Mouse (Mus musculus) brain, embryonic 18.5 days (tissue): ENCODE results near the gene Adam23.

Experiments
- DNase-seq: peaks from one replicate; pipeline ENCODE4 v3.0.0-alpha.2; 2012; ENCODE audit warnings: low read depth, low spot score

Adam23 gene

DNA sequence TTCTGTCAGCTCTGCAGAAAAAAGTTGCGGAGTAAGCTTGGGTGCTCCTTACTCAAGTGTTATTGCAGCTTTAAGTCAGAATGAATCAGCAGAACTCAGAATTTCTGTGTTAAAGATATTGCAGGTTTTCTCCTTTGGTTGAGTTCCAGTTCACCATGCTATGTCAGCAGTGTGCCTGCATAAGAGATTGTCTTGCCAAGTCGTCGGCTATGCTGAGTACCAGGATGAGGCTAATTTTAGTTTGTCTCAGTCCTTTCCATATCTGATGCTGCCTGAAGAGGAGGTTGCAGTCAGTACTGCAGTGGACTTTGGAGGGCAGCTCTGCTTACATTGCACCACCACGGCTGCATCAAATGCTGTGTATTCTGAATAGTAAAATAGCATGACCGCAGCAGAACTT is 33.3 kb downstream of the Adam23 start:
- DNase-seq = no peak

DNA sequence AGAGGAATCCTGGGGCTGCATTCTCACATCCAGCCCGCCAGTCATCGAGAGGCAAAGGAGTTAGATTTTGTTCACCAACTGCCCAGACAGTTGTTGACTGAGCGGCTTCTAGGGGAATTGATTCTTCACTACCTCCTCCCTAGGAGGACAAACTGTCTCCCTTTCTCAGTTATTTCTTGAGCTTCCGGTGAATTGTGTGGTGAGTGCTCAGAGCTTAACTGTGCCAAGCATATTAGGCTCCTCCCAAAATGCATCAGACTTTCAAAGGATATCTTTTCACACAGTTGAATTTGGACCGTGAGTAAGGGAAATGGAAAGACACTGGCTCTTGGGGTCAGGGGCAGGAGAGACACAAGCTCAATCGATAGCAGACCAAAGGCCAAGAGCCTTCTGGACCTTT is 39.0 kb downstream of the Adam23 start:
- DNase-seq = no peak

DNA sequence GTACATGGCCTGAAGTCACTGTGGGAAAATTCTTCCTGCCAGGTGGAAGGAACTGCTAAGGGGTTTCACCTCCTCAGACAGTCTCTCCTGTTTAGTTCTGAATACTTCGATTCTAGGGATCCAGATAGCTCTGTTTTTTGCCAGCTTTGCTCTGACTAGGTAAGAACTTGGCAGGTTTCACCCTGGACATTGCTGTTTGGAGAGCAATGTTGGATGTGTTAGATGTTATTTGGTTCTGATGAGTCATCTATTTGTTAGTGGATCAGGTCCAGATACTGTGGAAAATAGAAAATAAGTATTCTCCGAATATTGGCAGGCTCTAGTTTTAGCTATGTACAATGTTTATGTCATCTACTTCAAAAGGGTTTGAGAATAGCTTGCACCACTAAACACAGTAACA is 41.0 kb downstream of the Adam23 start:
- DNase-seq = no peak

DNA sequence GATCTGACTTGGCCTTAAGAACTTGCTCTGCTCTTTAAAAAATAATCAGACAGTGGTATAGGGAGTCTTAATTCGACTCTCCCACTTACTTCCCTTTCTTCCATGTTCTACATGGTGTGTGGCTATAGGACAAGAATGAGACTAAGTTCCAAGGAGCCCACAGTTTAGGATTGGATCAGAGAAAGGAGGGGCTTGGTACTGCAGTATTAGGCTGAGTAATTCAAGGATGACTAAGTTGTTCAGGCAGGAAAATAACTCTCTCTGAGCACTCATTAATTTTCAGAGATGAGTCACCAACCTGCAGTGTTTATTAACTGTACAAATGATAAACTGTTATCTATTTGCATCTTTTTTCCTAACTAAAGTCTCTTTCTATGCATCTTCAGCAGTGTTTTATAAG is 45.3 kb downstream of the Adam23 start:
- no peak for DNase-seq

DNA sequence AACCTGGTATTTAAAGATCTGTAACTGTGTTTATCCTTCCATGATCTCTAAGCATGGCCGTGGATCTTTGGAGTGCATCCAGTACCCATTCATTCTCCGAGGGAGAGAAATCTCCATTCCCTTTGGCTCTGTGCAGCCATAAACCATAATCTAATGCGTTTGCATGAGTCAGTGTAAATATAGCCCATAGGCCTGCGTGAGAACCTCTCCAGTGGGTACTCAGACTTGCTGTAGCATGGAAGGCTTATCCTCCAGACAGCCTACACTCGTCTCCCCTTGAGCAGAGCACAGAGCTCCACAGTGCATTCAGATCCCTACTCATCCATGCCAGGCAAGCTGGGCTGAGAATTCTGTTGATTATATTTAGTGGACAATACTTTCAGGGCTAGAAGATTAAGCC is 47.6 kb downstream of the Adam23 start:
- DNase-seq = no peak

DNA sequence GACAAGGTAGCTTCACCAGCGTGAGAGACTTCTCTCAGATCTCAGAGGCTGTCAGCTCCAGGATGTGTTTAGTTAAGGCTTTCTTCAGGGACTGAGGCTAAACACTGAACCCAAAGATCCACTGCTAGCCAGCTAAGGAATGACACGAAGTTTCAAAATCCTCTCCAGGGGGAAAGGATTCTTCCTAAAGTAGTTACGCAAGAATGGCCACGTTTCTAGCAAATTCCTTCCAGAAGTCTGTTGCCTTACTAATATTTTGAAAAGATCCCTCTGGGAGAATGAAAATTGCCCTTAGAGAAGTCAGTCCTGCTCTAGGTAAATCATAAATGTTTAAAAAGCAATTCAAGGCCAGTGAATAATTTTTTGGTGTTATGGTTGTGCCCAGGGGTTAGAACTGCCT is 61.7 kb downstream of the Adam23 start:
- no peak for DNase-seq

DNA sequence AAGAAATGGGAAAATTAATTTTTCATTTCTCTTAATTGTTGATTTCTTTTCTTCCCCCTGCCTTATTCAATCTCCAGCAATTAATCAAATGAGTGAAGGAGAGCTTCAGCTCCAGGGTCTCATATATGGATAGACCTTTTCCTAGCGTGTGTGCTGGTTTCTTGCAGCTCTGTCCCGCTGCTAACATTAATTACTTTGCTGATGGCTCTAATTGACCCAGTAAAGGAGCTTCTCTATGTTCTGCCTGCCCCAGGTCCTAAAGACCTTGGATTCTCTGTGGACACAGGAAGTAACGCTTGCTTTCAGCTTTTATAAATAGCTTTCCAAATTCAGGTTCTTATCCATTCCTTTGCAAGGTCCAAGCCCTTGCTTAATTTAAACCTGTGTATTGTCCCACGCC is 63.1 kb downstream of the Adam23 start:
- no peak for DNase-seq

DNA sequence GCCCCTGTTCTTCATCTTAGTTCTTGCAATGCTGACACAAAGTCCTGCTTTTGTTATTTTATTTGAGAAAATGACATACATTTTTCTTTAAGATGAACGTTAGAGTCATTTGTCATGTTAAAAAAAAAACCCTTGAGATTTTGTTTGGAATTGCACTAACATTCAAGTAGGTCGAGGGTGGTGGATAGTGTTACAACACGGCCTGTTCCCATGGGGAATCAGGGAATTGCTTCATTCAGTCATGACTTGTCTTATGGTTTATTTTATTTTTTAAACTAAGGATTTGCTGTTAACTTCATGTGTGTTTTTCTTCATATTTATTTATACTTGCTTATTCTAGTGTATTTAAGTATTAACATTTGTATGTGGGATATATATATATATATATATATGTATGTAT is 65.7 kb downstream of the Adam23 start:
- DNase-seq = no peak

DNA sequence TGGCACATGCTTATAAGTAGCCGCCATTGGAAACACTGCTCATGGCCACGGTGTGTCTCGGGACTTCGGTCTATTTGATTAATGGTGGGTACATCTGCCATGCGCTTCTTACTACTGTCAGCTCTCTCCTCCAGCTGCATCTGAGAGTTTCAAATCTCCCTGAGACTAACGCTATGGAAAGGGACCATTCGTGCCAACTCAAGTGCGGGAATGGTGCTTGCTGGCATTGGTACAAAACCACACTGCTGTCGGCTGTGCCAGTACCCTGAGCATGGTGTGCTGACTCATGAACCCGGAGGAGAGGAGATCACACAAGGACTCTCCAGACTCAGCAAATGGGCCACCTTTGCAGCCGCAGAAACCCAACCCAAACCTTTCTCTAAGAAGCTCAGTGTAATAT is 72.1 kb downstream of the Adam23 start:
- no peak for DNase-seq

DNA sequence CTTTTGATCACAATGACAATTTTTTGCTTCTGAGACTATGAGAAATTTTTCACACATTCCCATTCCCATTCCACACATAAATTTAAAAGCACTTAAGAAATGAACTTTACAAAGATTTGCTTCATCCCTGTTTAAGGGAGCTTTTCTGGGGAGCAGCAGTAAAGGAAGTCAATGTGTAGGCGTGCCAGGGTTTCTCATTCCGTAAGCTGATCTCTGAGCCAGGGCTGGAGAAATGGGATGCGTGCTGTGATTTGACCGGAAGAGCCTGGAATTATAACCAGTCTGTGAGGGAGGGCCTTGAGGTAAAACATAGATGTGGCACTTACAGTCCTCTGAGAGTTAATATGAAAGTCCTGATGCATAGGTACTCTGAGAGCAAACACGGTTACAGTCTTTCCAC is 73.1 kb downstream of the Adam23 start:
- DNase-seq = no peak

DNA sequence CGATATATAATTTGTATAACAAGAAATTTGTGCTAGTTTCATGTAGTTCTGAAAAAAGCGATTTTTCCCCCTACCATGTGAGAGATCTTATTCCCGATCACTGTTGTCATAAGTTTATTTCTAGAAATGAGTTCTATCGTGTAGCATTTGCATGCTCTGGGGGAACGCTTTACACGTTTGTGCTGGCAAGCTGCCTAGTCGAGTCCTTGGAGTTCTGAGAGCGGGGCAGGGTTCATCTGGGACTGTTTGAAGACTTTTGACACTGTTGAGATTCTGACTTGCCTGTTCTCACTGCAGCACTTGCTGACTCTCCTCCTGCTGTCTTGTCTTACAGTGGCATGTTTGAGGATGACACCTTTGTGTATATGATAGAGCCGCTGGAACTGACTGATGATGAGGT is 84.2 kb downstream of the Adam23 start:
- no peak for DNase-seq

DNA sequence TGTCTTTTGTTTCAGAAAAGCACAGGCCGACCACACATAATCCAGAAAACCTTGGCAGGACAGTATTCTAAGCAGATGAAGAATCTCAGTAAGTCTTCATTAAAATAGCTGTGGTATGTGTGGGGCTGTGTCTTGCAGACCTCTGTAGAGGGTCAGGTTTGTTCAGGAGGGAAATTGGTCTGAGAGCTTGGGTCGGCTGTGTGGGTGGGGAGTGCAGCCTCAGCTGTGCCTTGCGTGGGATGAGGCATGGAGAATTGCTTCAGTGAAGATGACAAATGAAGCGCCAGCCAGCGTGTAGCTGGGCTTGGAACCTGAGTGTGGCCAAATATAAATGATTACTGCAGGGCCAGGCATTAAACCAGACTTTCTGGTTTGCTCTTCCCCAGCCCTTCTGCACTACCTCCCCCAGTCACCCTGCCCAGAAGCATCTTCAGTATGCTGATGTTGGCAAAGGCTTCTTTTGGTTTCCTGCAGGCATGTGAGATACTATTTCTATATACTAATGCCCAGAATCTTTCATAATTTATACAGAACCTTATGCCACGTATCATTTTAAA is 88.7 kb downstream of the Adam23 start:
- no peak for DNase-seq

DNA sequence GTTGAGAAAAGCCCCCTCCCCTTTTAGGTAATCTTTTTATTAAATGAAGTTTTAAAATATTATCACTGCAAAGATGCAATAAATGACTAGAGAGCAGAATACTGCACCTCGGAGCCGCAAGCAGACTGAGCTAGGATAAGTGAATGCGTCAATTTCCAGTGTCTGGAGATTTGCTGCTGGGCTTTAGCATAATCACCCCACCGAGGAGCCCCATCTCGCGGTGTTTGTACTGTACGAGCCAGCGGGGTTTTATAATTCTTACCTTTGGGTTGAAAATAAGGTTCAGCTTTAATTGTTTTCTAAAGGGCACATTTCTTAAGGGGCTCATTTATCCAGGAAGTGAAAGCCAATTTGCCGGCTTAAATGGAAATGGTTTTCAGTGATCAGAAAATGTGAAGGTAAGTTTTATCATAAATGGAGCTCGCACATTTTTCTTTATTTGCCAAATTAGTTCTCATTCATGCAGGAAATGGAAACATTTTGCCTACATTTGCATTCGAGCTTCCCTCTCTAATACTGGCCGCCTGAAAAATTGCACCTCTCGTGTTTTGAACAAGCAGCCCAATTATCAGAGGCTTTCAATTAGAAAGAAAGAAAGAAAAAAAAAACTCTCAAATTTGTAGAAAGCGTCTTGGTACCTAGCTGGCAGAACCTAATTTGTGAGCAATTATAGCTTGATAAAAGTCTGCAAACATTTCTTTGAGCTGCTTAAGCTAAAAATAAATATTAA is 94.4 kb downstream of the Adam23 start:
- peak; percentile 14 for DNase-seq

DNA sequence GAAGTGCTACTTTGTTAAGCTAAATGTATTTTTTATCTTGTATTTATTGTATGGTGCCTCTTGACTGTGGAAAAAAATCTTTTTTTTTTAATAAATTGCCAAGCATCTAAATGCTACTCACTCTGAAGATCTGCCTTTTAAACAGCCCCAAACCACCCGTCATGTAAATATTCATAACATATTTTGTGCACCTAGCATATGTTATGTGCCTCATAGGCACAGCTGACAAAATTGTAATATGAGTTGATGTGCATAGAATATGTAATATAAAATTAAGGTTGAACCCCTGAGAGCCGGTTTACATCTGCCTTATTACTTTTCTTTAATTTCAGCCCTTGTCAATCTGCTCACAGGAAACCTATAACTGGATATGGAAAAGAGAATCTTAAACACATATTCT is 98.4 kb downstream of the Adam23 start:
- DNase-seq = no peak

DNA sequence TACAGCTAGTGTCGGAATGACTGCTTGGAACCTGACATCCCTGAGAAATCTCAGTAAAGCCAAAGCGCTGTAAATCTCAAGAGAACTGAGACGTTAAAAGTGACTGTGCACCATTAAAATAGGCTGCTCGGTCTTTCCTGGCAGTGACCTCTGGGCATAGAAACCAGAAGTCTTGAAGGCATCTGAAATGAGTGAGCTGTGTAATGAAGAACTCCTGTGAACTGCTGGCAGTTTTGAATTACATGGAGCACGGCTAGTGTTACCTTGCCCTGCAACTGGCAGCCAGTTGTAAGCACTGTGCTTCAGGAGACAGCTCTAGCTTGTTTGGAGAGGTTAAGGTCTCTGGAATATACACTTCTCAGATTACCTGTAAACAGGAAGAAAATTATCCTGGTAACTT is 107.3 kb downstream of the Adam23 start:
- DNase-seq = no peak

DNA sequence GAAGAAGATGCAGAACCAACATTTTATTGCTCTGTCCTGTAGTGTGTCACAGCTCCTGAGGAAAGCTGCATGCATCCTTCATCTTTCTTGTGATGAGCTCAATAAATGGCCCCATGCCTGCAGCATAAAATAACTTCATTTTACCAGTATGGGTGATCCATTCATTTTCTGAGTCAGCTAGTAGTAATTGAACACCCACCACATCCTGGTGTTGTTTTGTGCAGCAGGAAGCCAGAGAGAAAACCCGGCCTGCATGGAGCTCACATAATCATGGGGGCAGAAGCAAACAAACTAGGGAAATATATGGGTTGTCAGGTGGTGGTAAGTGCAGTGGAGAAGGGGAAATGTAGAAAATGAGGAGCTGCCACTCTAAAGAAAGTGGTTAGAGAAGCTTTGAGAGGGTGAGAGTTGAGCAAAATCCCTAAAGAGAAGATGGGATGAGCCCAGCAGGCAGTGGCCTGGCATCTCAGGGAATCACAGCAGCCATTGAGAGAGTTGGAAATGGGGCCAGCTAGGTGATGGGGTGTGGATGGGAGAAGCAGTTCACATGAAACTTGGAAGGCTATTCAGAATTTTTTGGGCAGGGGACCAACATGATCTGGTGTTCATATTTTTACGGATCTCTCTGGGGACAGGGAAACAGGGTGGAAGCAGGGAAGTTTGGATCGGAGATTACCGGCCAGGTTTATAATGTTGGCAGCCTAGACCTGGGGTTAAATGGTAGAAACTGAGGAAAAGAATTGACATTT is 116.3 kb downstream of the Adam23 start:
- DNase-seq = no peak

DNA sequence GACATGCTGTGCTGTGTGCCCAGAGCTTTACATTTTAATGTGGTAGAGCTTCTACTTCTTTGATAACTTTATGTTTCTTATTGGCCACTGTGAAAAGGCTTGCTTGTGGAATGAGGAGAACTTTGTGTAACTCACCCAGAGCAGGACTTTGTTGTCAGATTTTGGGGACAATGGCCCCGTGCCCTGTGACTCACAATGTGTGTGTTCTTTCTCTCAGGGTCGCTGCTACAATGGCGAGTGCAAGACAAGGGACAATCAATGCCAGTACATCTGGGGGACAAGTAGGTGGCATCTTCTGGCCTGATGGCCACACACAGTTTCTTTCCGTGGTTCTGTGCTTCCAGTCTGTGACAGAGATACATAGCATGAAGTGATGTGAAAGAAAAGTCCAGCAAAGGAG is 118.2 kb downstream of the Adam23 start:
- no peak for DNase-seq

DNA sequence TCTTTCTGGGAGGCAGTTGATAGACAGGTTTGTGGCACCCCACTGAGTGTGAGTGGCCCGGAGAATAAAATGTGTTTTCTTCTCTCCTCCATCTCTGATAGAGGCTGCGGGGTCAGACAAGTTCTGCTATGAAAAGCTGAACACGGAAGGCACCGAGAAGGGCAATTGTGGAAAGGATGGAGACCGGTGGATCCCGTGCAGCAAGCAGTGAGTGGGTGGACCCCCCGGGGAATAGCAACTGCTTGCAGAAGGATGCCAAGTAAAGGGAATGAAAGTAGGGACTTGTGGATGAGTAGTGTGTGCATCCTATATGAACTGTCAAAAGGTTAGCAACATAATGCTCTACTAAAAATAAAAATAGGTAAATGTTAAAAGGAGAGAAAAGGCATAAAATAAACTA is 120.8 kb downstream of the Adam23 start:
- DNase-seq = no peak

DNA sequence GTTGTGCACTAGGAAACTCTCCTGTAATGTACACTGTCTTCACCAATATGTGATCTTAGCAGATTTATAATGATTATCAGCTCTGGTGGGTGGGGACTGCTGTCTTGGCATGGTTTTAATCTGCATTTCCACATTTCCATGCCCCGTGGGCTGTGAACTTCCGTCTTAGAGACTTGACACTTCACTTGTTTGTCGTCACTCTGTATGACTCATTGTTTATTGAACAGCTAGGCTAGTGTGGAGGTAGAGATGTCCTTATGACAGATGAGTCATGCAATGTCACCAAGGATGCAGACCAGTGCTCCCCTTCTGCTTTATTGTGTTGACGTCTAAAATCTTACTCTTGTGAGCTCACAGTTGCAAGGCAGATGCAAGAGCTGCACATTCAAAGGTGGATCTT is 121.3 kb downstream of the Adam23 start:
- no peak for DNase-seq

DNA sequence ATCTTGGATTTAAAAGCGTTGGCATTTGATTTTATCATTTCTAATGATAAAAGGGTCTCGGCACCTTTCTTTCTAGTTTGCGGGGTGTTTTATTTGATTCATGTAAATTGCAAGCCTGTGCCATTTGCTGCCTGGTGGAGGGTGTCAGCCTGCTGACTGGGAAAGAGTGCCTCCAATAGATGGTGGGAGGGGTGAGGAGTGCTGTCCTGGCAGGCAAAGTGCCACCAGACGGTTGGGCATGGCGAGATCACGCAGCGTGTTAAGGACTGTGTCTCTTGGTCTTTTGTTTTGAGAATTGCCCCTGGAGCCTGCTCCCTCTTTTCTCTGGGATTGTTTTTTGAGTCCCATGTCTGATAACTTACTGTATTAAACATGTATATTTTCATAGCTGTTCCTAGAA is 126.5 kb downstream of the Adam23 start:
- no peak for DNase-seq

DNA sequence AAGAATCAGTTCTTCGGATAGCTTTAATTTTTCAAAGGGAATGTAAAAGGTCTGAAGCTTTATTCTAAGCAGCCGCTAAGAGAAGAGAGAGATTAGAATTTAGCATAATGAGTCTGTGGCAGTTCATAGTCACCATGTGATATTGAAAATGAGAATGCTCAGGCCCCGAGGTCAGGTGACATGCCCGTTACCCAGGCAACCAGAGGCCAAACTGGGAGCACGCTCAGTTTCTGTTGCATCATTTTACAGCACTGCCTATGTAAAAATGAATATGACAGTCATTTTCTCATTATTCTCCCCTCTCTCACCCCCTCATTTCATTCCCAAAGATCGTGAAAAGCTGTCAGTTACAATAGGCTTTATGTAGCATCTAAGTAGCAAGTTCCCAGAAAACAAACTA is 127.7 kb downstream of the Adam23 start:
- no peak for DNase-seq

DNA sequence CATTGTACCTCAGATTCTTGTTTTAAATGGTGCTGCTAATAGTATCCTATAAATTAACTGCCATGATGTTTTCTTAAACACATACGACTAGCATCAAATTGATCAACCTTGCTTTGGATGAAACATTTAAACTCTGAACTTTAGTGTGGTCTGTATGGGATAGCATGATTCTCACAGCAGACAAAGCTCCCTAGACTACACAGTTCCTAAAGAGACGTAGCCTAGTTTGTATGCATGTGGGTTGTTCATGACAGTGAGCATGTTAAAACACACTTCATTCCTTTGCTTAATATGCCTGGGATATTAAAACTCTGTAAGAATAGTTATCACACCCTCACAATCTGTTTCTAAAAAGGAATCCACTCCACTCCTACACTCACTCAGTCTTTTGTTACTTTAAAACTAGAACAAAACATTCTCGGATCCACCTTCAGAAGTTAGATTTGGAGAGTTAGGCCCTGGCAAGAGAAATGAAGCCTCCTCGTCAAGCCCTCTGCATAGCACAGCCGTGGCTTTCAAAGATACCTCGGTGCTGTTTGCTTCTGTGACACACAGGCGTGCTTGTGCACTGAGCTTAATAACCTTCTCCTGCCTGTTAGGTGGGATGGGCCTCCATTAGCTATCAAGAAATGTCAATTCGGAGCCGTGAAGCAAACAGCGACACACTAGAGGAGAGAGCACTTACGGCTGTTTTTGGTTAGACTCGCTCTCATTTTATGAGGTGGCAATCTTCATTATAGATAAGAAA is 128.3 kb downstream of the Adam23 start:
- DNase-seq = no peak

DNA sequence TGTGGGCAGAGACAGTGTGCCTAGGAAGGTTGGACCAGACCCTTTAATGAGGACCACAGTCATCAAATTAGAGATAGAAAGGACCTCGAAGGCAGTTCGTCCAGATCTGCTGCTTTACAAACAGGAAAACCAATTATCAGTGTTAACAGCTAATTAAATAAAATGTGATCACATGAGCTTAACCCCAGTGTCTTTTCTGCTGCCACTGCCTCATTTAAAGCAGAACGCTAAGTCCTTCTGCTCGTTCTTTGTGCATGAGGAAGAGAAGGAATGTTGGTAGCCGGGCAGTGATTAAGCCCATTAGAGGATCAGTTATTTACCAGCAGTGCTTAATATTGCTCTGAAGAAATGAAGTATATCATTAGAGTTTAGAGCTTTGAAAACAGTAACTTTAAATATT is 131.1 kb downstream of the Adam23 start:
- DNase-seq = no peak
